Mouse (Mus musculus): ENCODE results near the gene Mpi. TPM values are rescaled to one million over a fixed set of nuclear protein-coding genes. Genes with fewer than 3 reads are reported as not detected.

The Mpi gene
- total RNA-seq, 2 experiments from 2014 or later, result 72.5 to 77.6 TPM

DNA sequence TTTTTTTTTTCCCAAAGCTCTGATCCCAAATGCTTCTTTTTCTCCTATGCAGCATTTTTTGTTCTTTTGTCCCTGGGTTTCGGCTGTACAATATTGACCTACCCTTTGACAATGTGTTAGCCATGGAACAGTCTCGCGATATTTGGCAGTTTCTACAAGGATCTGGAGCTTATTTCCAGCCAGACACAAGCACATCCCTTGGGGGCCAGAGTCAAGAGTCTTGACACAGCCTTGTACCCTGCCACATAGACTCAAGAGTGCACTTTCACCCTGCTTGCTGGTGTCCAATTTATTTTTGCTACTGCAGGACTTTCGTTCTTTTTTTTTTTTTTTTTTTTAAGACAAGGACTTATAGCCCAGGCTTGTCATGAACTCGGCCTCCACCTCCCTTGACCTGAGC lies 16.2 kb downstream of the Mpi start:
- TF ChIP-seq CTCF (conservative IDR thresholded peaks at IDR 0.05), result no peak
- H3K4me3 ChIP-seq, result no peak overlapping the region
- DNase-seq (ENCODE audit: low spot score in 2 of 2), result no peak
- H3K27ac ChIP-seq, result peak overlapping the region; percentile 93; the same call in 1 of the 2 replicates

DNA sequence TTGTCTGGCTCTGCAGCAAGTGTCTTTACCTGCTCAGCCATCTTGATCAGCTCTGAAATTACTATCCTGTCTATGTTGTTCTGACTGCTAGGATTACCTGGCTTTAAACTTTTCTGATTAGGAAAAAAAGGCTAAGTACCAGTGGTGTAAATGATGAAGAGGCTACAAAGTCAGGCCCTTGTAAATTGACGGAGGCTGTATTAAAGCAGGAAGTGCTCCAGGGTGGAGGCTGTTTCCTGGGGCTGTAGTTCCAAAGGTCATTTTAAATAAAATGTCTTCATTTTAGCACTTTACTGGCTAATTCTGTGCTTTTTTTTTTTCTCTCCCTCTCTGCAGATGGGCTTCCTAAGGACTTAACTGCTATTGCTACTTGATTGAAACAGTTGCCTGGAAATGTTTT lies 20.6 kb downstream of the Mpi start:
- peak overlapping the region; percentile 46; the same call in 1 of the 2 replicates for H3K27ac ChIP-seq
- no peak for DNase-seq (ENCODE audit: low spot score in 2 of 2)

DNA sequence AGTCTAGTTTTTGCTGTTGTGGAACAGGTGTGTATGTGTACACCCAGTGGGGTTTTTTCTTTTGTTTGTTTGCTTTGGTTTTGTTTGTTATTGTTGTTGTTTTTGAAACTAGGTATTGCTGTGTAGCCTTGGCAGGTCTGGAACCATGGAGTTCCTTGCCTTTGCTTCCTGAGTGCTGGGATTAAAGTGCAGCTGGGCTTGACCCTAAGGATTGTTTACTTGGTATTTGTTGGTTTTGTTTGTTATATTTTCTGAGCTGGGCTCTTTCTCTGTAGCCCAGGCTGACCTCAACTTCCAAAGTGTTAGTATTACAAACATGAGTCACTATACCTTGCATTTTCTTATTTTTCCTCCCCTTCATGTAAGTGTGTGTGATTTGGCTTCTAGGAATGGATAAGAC lies 26.1 kb downstream of the Mpi start:
- no peak for TF ChIP-seq CTCF (conservative IDR thresholded peaks at IDR 0.05)
- no peak overlapping the region for H3K4me3 ChIP-seq
- no peak for DNase-seq (ENCODE audit: low spot score in 2 of 2)
- no peak overlapping the region for H3K27ac ChIP-seq

More for the DNA sequence above, 20.6 kb downstream of the Mpi start:
- H3K4me3 ChIP-seq, result no peak overlapping the region
- no peak for TF ChIP-seq CTCF (conservative IDR thresholded peaks at IDR 0.05)

DNA sequence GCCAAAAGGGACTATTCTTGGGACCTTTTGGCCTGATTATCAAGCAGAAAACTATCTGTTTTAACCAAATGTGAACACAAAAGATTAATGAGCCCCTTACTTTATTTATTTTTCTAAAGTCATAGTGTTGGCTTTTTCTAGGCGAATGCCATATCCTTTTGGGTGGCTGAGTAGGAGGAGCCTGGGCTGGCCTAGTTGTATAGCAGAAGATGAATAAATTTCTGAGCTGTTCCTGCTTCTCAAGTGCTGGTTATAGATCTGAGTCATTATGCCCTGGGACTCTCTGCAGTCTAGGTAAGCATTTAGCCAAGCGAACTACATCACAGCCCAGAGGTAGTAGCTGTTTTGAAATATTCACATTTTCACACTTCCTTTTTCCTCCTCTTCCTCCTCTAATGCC lies 27.0 kb downstream of the Mpi start:
- no peak for DNase-seq (ENCODE audit: low spot score in 2 of 2)
- peak overlapping the region; percentile 44; the same call in 1 of the 2 replicates for H3K27ac ChIP-seq

DNA sequence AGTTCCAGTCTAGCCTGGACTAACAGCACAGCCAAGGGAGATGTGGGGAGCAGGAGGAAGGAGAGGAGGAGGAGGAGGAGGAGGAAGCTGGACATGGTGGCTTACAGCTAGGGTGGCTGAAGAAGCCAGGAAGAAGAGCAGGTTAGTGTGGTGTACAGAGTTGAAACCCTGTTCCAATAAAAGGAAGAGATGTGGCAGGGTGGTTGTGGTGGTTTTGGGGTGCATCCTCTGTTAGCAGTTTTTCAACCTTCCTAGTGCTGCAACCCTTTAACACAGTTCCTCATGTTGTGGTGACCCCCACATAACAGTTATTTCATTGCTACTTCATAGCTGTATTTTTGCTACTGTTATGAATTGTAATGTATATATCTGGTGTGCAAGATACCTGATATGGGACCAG lies 28.1 kb downstream of the Mpi start:
- Histone ChIP-seq H3K4me3 (no peak overlapping the region), H3K27ac (no peak overlapping the region)
- DNase-seq (ENCODE audit: low spot score in 2 of 2), result no peak
- TF ChIP-seq CTCF (conservative IDR thresholded peaks at IDR 0.05), result no peak

More for the DNA sequence above, 27.0 kb downstream of the Mpi start:
- TF ChIP-seq CTCF (conservative IDR thresholded peaks at IDR 0.05), result no peak
- no peak overlapping the region for H3K4me3 ChIP-seq

DNA sequence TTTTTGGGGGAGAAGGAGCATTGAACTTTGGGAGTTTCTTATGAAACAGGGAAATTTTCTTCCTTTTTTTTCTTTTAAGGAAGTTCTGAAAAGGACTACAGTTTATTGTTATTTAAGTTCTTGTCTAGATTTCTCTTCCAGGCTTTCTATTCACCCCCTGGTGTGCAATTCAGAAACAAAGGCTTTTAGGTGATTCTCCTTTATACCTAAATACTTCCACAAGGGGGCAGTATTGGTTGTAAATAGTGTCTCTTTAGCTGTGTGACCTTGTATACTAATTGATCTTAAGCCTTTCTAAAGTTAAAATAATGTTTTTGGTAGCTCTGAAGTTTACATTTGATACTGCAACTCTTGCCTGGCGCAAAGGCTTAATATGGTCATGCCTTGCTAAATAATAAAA lies 28.8 kb downstream of the Mpi start:
- peak; percentile 90 for TF ChIP-seq CTCF (conservative IDR thresholded peaks at IDR 0.05)
- DNase-seq (ENCODE audit: low spot score in 2 of 2), result no peak
- Histone ChIP-seq H3K4me3 (no peak overlapping the region), H3K27ac (no peak overlapping the region)

DNA sequence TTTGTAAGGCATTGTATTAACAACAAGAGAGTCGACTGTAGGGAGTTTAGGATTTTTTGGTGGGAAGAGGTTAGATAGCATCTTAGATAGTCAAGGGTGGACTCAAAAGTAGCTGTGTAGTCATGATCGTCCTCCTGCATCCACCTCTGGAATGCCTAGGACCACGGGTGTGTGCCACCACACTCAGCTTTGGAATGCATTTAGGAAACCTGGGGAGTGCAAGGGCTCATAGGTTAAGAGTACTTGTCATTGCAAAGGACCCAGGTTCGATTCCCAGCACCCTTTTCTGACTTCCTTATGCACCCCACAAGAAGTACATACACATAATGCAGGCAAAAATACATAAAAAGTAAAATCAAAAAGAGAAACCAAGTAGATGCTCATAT lies 29.7 kb downstream of the Mpi start:
- H3K27ac ChIP-seq, result peak overlapping the region; percentile 98; the same call in 1 of the 2 replicates
- TF ChIP-seq CTCF (conservative IDR thresholded peaks at IDR 0.05), result no peak
- peak overlapping the region; percentile 99 for H3K4me3 ChIP-seq
- no peak for DNase-seq (ENCODE audit: low spot score in 2 of 2)

DNA sequence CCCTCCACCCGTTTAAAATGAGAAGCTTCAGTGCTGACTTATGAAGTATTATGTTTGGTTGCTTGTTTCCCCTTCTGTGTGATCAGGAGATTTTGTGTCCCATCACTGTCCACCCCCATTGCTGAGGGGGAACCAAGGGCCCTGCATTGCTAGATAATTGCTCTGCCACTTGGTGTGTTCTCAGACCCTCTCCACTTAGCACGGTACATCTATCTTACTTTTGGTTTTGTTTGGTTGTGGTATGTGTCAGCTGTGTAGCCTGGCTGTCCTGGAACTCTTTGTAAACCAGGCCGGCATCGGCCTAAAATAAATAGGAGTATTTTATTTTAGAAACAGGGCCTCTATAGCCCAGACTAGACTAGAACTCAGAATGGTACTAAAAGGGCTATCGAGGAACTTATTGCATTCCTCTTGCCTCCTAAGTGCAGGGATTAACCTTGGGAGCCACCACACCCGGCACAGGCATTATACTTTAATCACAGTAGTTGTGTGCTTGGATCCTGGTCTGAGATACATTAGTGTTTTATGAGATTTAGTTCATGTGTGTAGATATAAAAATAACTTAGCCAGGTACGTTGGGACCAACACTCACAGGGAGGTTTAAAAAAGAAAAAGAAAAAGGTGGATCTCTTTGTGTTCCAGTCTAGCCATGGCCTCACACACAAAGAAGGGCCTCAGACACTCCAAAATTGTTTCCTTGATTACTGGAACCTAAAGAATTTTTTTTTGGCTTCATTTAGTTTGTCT lies 30.3 kb downstream of the Mpi start:
- Histone ChIP-seq H3K4me3 (peak overlapping the region; percentile 99), H3K27ac (peak overlapping the region; percentile 98)
- DNase-seq (ENCODE audit: low spot score in 2 of 2), result no peak
- no peak for TF ChIP-seq CTCF (conservative IDR thresholded peaks at IDR 0.05)

DNA sequence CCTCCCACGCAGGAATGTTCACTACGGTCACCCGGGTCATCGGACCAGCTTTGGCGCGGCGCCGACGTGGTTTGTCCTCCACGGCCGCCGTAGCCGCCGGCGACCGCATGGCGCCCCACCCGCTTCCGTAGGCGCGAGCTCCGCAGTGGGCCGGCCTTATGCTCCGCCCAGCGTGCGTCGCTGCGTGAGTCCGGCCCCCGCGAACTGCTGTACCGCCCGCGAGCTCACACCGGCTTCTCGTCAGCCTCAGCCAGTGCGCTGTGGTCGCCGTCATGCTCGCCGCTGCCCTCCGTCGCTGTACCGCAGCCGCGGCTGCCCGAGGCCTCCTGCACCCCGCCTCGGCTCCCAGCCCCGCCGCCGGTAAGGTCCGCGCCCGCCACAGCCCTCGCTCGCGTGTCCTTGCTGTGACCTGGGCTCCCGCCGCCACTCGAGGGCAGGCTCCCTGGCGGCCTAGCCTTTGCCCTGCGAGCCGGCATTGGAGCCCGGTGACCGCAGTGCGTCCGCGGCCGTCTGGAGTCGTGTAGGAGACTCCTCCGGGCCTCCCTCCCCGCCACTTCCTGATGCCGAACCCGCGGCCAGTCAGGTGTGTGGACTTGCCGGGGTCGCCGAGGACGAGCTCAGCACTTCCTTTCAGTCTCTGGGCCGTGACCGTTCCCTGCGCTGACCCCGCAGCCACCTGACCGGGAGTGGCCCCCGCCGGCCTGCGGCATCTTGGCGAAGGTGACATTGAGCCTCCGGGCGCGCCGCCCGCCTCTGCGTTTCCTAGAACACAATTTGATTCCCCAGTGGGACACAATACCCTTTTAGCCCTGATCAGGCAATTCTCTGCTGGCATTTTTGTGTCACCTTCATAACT lies 31.3 kb downstream of the Mpi start, which contains the start of gene Cox5a:
Cox5a (plus strand) TSS at position 219 of the 856 bp plus-strand sequence.
- peak; percentile 92 for DNase-seq (ENCODE audit: low spot score in 2 of 2)
- 0 out of 2 replicates have a peak, but pooled peaks have one; percentile 9 for TF ChIP-seq CTCF (conservative IDR thresholded peaks at IDR 0.05)
- peak within 1 kb of the TSS; percentile 99 for H3K4me3 ChIP-seq
- H3K27ac ChIP-seq, result peak within 1 kb of the TSS; percentile 98

DNA sequence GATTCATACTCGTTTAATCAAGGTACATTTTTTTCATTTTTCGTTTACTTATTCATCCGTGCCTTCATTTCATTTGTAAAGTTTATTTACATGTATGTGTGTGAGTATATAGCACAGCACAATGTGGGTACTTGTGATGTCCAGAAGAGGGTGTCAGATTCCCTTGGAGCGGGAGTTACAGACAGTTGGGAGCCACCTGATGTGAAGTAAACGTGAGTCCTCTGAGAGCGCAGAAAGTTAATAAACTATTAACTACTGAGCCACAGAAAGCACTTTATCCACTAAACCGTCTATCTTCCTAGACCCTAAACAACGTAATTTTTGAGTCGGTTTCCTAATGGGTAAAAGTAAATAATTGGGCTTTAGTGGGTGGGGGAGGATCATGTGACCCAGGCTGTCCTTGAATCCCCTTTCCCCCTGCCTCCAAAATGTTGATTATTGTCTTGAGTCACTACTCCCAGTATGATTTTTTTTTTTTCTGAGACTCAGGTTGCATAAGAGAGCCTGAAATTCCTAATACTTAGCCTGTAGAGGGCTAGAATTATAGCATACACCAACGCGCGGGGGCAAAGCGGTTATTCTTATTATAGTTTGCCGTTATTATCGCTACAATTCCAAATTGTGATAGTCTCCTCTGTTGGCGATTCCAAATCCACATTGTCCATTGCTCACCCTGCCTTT lies 32.0 kb downstream of the Mpi start:
- peak; percentile 41 for TF ChIP-seq CTCF (conservative IDR thresholded peaks at IDR 0.05)
- Histone ChIP-seq H3K27ac (peak overlapping the region; percentile 98), H3K4me3 (peak overlapping the region; percentile 99)
- DNase-seq (ENCODE audit: low spot score in 2 of 2), result no peak

DNA sequence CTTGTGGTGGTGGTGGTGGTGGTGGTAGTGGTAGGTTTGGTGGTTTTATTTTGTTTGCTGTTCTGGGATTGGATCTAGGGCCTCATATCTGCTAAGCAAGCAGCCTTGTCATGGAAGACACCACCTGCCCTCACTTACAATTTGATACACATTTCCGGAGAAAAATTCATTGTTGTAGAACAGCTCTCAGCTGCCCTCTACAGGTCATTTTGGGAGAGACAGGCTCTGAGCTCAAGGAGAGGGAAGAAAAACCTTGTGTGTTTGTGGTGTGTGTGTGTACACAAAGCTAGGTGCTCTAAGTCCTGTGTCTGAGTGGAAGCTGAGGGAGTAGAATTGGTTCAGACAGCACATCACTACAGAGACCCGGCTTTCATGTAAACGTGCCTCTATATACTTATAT lies 35.5 kb downstream of the Mpi start:
- no peak overlapping the region for H3K4me3 ChIP-seq
- H3K27ac ChIP-seq, result no peak overlapping the region
- peak; percentile 93 for TF ChIP-seq CTCF (conservative IDR thresholded peaks at IDR 0.05)
- DNase-seq (ENCODE audit: low spot score in 2 of 2), result peak in 1 of 2 experiments; percentile 72

DNA sequence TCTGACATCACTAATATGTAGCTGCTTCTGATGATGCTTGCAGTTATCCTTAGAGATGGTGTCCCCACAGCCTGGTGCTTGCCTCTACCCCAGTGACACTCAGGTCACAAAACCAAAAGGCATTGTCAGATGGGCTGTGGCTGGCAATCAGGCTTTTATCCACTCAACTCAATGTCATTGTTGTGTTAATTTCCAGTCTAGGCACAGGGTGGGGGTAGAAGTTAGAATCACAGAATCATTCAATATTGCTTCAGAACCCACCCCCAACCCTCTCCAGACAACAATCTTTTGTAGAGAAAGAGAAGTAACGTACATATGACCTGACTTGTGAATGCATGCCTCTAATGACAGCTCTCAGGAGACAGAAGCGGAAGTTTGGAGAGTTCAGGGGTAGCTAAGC lies 42.0 kb downstream of the Mpi start:
- DNase-seq (ENCODE audit: low spot score in 2 of 2), result no peak
- no peak overlapping the region for H3K4me3 ChIP-seq
- H3K27ac ChIP-seq, result no peak overlapping the region
- no peak for TF ChIP-seq CTCF (conservative IDR thresholded peaks at IDR 0.05)

DNA sequence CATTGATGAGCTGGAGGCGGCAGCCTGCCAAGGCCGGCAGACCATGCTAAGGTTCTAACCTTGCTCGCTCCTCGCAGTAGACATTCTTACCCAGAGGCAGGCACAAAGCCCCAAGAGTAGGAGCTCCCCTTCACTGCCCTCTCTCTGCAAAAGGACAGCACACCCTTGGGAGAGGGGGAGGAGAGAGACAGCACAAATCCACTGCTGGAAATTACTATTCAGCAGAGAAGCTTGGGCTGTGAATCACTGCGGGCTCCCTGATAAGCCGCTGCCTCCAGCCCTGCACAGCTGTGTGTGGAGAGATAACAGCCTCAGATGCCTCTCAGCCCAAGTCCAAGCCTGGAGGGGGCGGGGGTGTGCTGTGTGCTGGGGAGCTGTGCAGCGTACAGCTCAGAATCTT lies 46.9 kb downstream of the Mpi start:
- no peak for TF ChIP-seq CTCF (conservative IDR thresholded peaks at IDR 0.05)
- Histone ChIP-seq H3K27ac (no peak overlapping the region), H3K4me3 (no peak overlapping the region)
- no peak for DNase-seq (ENCODE audit: low spot score in 2 of 2)
